Mouse (Mus musculus) heart, postnatal 0 days (tissue): ENCODE results near the gene Wfdc15b.

Source experiments
- CTCF ChIP-seq: IDR thresholded peaks from 2 replicates; pipeline ENCODE4 v1.5.1; 2016; ENCODE audit warnings: antibody characterized with exemption, control low read depth, low read depth
- EP300 ChIP-seq: IDR thresholded peaks from 2 replicates; pipeline ENCODE4 v1.6.1; 2016; ENCODE audit warnings: antibody characterized with exemption, low read depth

DNA sequence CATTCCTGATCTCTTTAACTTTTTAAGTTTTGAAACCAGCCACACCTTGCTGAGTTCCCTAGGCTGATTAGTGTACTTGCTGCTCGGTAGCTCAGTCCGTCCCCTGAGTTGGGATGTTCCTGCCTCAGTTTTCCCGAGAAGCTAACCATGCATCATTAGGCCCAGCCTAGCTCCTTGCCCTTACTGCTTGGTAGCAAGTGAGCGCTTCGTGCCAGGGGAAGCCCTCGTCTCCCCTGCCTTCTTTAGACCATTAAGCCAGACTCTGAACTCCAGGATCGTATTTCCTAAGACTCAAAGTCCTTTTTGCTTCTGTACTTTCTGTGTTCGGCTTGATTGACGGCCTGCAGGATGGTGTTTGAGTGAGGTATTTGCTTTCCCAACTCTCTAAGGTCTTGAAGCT, 38.1 kb downstream of the Wfdc15b start:
- TF ChIP-seq CTCF (no peak), EP300 (no peak)
